Mouse (Mus musculus) forebrain, embryonic 10.5 days (tissue): ENCODE data around the gene Ppp1r15a. TPM values are rescaled to one million over a fixed set of nuclear protein-coding genes. Genes with fewer than 3 reads are reported as not detected.
"Not testable (repeated sequence)": the region's sequence is repeated elsewhere in the genome, so short reads cannot be mapped to it uniquely, and the experiment has no call there.

Experiments
- DNase-seq: peaks from one replicate; pipeline ENCODE4 v3.0.0-alpha.2; 2017; ENCODE audit warnings: low spot score; ENCODE audit errors: extremely low spot score
- H3K27ac ChIP-seq: fragments of 300-500 bp; sonication (generic); 2 replicates; pipeline ENCODE4 v1.5.1; 2016; ENCODE audit warnings: mild to moderate bottlenecking
- H3K27me3 ChIP-seq: fragments of 300-500 bp; sonication (generic); 2 replicates; pipeline ENCODE4 v1.6.1; 2016; ENCODE audit warnings: mild to moderate bottlenecking; ENCODE audit not compliant: poor library complexity, severe bottlenecking
- H3K36me3 ChIP-seq: fragments of 300-500 bp; sonication (generic); replicated peaks from 2 replicates; pipeline ENCODE4 v1.6.1; 2016; ENCODE audit warnings: mild to moderate bottlenecking, moderate library complexity
- H3K4me1 ChIP-seq: fragments of 300-500 bp; sonication (generic); 2 replicates; pipeline ENCODE4 v1.6.1; 2016
- H3K4me3 ChIP-seq: fragments of 300-500 bp; sonication (generic); 2 replicates; pipeline ENCODE4 v1.5.1; 2016; ENCODE audit warnings: mild to moderate bottlenecking, moderate library complexity
- H3K9me3 ChIP-seq: fragments of 300-500 bp; sonication (generic); 2 replicates; pipeline ENCODE4 v1.6.1; 2016; ENCODE audit warnings: mild to moderate bottlenecking, moderate library complexity
- WGBS: fragments of 180-500 bp; shearing (Covaris S2); methylation state at CpG from one replicate; pipeline ENCODE4 v1.1.7; 2016; 5-methylcytosine and 5-hydroxymethylcytosine counted together
- polyA plus RNA-seq: library from polyadenylated mRNA; unstranded; fragments of >200 nt; fragmentation: Nextera tagmentation; extraction: Ambion mirVana; gene quantifications from 2 replicates; pipeline ENCODE4 v1.2.1, GENCODE M21; 2016

Ppp1r15a gene
- polyA plus RNA-seq, 1 experiment from 2014 or later, result 17.7 TPM

- Histone ChIP-seq H3K27ac (peak overlapping the region; percentile 91), H3K4me3 (peak overlapping the region; percentile 63), H3K4me1 (peaks cover 47% of the 10 kb centered on the region), H3K27me3 (no peaks in the 10 kb centered on the region), H3K9me3 (no peaks in the 10 kb centered on the region), H3K36me3 (peaks cover 20% of the 10 kb centered on the region)
- 61% methylated on average over 16 of the region's 16 CpGs for WGBS
- DNase-seq, result no peak
Measured at GRCm38 (mm10) chr7:45522194-45522752, 3.8 kb downstream of the Ppp1r15a start.

DNA sequence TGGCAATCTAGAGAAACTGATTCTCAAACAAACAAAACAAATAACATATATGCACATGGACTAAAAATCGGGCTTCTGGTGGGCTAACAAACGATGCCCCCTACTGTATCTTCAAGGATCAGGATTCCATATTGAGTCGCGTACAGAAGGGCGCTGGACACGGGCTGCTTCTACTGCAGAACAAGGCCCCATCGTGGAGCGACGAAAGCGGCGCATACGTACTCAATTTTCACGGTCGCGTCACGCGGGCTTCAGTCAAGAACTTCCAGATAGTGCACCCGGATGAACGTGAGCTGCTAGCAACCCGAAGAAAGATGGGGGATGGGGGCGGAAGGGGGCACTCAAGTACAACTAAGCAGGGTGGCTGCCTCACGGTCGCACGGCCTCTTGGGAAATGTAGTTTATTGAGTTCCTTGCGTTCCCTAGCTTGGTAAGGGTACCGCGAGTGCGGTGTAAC lies 4.3 kb downstream of the Ppp1r15a start:
- DNase-seq, result peak; percentile 85
- Histone ChIP-seq H3K27ac (peak overlapping the region; percentile 91), H3K4me3 (peak overlapping the region; percentile 63), H3K36me3 (peaks cover 20% of the 10 kb centered on the region), H3K27me3 (no peaks in the 10 kb centered on the region), H3K4me1 (peaks cover 47% of the 10 kb centered on the region), H3K9me3 (no peaks in the 10 kb centered on the region)
- WGBS, result under 1% methylated on average over 28 of the region's 28 CpGs

DNA sequence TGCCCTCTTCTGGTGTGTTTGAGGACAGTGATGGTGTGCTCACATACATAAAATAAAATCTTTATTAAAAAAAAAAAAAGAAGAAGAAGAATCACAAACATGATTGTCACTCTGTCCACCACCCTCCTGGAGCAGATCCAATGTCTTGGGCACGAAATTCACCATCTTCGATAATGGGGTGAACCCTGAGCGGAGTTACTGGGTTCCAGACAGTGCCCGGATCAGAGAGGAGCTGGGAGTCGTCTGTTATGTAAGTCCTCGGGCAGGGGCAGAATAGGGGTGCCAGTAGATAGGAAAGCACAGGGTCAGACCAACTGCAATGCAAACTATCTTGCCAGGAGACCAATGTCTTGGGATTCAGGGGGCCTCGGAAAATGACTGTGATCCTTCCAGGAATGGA lies 5.5 kb downstream of the Ppp1r15a start:
- H3K27me3 ChIP-seq, result no peaks in the 10 kb centered on the region
- 96% methylated on average over 7 of the region's 7 CpGs for WGBS
- no peaks in the 10 kb centered on the region for H3K9me3 ChIP-seq
- peaks cover 20% of the 10 kb centered on the region for H3K36me3 ChIP-seq
- peaks cover 49% of the 10 kb centered on the region for H3K4me1 ChIP-seq
- no peak for DNase-seq
- no peak overlapping the region for H3K4me3 ChIP-seq
- H3K27ac ChIP-seq, result no peak overlapping the region

GRCm38 (mm10) chr7:45519345-45520120 lies 6.5 kb downstream of the Ppp1r15a start:
- H3K27me3 ChIP-seq, result no peaks in the 10 kb centered on the region
- H3K27ac ChIP-seq, result no peak overlapping the region
- peaks cover 45% of the 10 kb centered on the region for H3K4me1 ChIP-seq
- no peaks in the 10 kb centered on the region for H3K9me3 ChIP-seq
- DNase-seq, result no peak
- WGBS, result 80% methylated on average over 8 of the region's 8 CpGs
- H3K36me3 ChIP-seq, result peaks cover 16% of the 10 kb centered on the region
- H3K4me3 ChIP-seq, result no peak overlapping the region

GRCm38 (mm10) chr7:45518618-45519017 lies 7.5 kb downstream of the Ppp1r15a start:
- H3K27ac ChIP-seq, result no peak overlapping the region
- no peak for DNase-seq
- no peak overlapping the region for H3K4me3 ChIP-seq
- 94% methylated on average over 16 of the region's 16 CpGs for WGBS
- no peaks in the 10 kb centered on the region for H3K9me3 ChIP-seq
- H3K4me1 ChIP-seq, result peaks cover 39% of the 10 kb centered on the region
- H3K36me3 ChIP-seq, result peaks cover 9% of the 10 kb centered on the region
- no peaks in the 10 kb centered on the region for H3K27me3 ChIP-seq

DNA sequence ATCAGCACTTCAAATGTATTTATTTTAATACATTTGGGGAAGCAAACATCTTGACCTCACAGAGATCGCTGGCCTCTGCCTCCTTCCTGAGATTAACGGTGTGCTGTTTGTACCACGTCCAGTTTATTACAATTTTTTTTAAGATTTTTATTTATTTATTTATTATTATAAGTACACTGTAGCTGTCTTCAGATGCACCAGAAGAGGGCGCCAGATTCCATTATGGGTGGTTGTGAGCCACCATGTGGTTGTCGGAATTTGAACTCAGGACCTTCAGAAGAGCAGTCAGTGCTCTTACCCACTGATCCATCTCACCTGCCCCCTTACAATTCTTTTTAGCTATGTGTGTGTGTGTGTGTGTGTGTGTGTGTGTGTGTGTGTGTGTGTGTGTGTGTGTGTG lies 9.2 kb downstream of the Ppp1r15a start:
- H3K36me3 ChIP-seq, DNase-seq, H3K27me3 ChIP-seq, H3K9me3 ChIP-seq, H3K27ac ChIP-seq, H3K4me3 ChIP-seq: not testable (repeated sequence)
- peaks cover 23% of the 10 kb centered on the region for H3K4me1 ChIP-seq
- WGBS, result 67% methylated on average over 5 of the region's 5 CpGs

GRCm38 (mm10) chr7:45515436-45515835 lies 10.6 kb downstream of the Ppp1r15a start:
- no peaks in the 10 kb centered on the region for H3K36me3 ChIP-seq
- DNase-seq, result no peak
- H3K27ac ChIP-seq, result peak overlapping the region; percentile 65; the same call in 1 of the 2 replicates
- 24% methylated on average over 16 of the region's 16 CpGs for WGBS
- H3K4me1 ChIP-seq, result peaks cover 17% of the 10 kb centered on the region
- H3K4me3 ChIP-seq, result peak overlapping the region; percentile 16
- no peaks in the 10 kb centered on the region for H3K27me3 ChIP-seq
- no peaks in the 10 kb centered on the region for H3K9me3 ChIP-seq

DNA sequence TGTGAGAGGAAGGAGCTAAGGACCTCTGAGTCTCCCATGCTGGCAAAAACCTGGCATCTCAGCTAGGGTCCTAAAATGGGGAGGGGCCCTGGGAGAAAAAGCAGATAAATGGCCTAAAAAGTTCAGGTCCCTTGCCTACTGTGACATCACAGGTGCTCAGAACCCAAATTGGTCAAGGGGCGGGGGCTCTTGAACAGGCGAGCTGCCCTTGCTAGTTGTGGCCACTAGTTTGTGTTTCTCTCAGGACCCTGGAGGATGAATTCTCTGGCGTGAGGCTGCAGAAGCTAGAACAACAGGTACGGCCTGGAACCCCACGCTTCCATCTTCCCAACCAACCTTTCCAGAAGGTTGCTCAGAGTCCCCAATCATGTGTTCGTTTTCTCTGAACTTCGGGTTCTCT lies 11.7 kb downstream of the Ppp1r15a start:
- 86% methylated on average over 7 of the region's 7 CpGs for WGBS
- Histone ChIP-seq H3K4me3 (no peak overlapping the region), H3K27ac (no peak overlapping the region), H3K4me1 (peaks cover 22% of the 10 kb centered on the region), H3K27me3 (no peaks in the 10 kb centered on the region), H3K9me3 (no peaks in the 10 kb centered on the region), H3K36me3 (no peaks in the 10 kb centered on the region)
- DNase-seq, result no peak

DNA sequence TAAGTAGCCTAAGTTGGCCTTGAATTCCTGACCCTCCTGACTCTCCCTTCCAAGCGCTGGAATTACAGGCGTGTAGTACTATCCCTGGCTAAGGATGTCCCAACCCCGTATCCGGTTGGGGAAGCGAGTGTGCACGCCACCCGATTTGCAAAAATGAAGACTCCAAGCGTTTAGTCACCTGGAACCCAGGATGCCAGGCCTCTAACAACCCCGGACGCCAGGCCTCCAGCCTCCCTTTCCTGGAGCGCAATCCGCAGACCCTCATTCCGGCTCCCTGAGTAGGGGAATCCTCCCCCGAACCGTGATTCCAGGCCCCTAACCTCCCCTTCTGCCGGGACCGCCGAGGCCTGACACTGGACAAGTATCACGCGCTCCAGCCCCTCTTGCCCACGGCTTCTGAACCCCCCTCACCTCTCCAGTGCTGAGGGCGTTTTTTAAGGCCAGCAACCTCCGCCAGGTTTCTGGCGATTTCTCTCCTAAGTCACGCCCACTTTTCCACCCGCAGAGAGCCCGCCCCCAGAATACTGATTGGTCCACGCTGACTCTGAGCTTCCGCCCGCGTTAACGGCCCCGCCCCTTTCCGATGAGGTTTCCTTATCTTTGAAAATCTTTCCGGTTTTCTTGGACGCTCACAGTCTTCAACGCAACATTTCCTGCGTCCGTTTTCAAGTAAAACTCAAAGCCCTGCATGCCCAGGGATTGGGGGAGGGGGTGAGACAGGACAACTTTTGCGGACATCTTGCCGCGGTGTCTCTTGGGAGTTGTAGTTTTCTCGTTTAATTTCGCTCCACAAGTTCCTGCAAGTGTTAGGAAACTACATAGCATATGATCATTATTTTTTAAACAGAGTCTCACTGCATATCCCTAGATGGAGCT lies 15.9 kb downstream of the Ppp1r15a start, which contains the start of gene Nucb1:
Nucb1 (minus strand) TSS at position 495 of the 876 bp plus-strand sequence.
- peaks cover 22% of the 10 kb centered on the region for H3K4me1 ChIP-seq
- DNase-seq, result peak; percentile 89

GRCm38 (mm10) chr7:45509181-45509882 lies 16.7 kb downstream of the Ppp1r15a start:
- peak overlapping the region; percentile 82 for H3K4me3 ChIP-seq
- H3K4me1 ChIP-seq, result peaks cover 19% of the 10 kb centered on the region
- H3K27me3 ChIP-seq, result no peaks in the 10 kb centered on the region
- peaks cover 33% of the 10 kb centered on the region for H3K36me3 ChIP-seq
- DNase-seq, result no peak
- 44% methylated on average over 19 of the region's 19 CpGs for WGBS
- H3K9me3 ChIP-seq, result no peaks in the 10 kb centered on the region
- H3K27ac ChIP-seq, result peak overlapping the region; percentile 93

More for the DNA sequence above, 15.9 kb downstream of the Ppp1r15a start, which contains the start of gene Nucb1:
- WGBS, result under 1% methylated on average over 44 of the region's 44 CpGs
- Histone ChIP-seq H3K27ac (peak within 1 kb of the TSS; percentile 93), H3K9me3 (no peaks in the 10 kb centered on the region), H3K27me3 (no peaks in the 10 kb centered on the region), H3K4me3 (peak within 1 kb of the TSS; percentile 82), H3K36me3 (peaks cover 25% of the 10 kb centered on the region)

GRCm38 (mm10) chr7:45508561-45508960 lies 17.5 kb downstream of the Ppp1r15a start:
- 93% methylated on average over 6 of the region's 6 CpGs for WGBS
- Histone ChIP-seq H3K4me3 (peak overlapping the region; percentile 82; the same call in 1 of the 2 replicates), H3K27ac (no peak overlapping the region)

DNA sequence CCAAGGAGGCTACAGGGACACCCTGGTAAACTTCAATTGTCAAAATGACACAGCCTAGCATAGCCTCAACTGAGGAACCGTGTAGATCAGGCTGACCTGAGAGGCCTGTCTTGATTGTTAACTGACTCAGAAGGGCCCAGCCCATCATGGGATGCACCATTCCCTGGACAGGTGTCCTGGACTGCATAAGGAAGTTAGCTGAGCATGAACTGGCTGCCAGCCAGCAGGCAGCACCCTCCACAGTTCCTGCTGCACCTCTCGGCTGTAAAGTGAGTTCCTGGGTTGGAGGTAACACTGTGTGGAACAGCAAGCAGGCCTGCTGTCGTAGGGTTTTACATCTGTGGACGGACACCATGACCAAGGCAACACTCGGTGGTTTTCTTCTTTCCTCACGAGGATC lies 18.5 kb downstream of the Ppp1r15a start:
- Histone ChIP-seq H3K4me3 (no peak overlapping the region), H3K9me3 (no peaks in the 10 kb centered on the region), H3K4me1 (peaks cover 19% of the 10 kb centered on the region), H3K27ac (no peak overlapping the region), H3K36me3 (peaks cover 40% of the 10 kb centered on the region), H3K27me3 (no peaks in the 10 kb centered on the region)
- DNase-seq, result no peak
- WGBS, result 88% methylated on average over 6 of the region's 6 CpGs

More at GRCm38 (mm10) chr7:45508561-45508960, 17.5 kb downstream of the Ppp1r15a start:
- Histone ChIP-seq H3K9me3 (no peaks in the 10 kb centered on the region), H3K4me1 (peaks cover 19% of the 10 kb centered on the region), H3K36me3 (peaks cover 33% of the 10 kb centered on the region), H3K27me3 (no peaks in the 10 kb centered on the region)
- DNase-seq, result no peak
